Mouse (Mus musculus) erythroblast, embryonic 14.5 days (primary cell): ENCODE measurements around the gene Ear2. TPM values are rescaled to one million over a fixed set of nuclear protein-coding genes. Genes with fewer than 3 reads are reported as not detected.
"Not testable (repeated sequence)": the region's sequence is repeated elsewhere in the genome, so short reads cannot be mapped to it uniquely, and the experiment has no call there.

Experiments used
- H3K27me3 ChIP-seq: 2 replicates; pipeline ENCODE4 v1.6.1; 2012; ENCODE audit warnings: inconsistent platforms; ENCODE audit not compliant: control insufficient read depth
- H3K36me3 ChIP-seq: 2 replicates; pipeline ENCODE4 v1.6.1; 2012; ENCODE audit warnings: mild to moderate bottlenecking, inconsistent platforms; ENCODE audit not compliant: control insufficient read depth
- H3K4me1 ChIP-seq: 2 replicates; pipeline ENCODE4 v1.6.1; 2012; ENCODE audit warnings: inconsistent platforms; ENCODE audit not compliant: control insufficient read depth
- H3K4me3 ChIP-seq: replicated peaks from 2 replicates; pipeline ENCODE3; 2012; ENCODE audit warnings: moderate library complexity, mild to moderate bottlenecking, inconsistent platforms
- H3K9me3 ChIP-seq: 2 replicates; pipeline ENCODE4 v1.6.1; 2012; ENCODE audit warnings: low read length, inconsistent platforms, mixed read lengths; ENCODE audit not compliant: control insufficient read depth
- GATA1 ChIP-seq: IDR thresholded peaks from 2 replicates; pipeline ENCODE4 v1.6.1; 2012; ENCODE audit warnings: low read length, inconsistent platforms, mixed read lengths
- TAL1 ChIP-seq: IDR thresholded peaks from 3 replicates; pipeline ENCODE4 v1.6.1; 2012; ENCODE audit warnings: low read length, inconsistent platforms, mixed read lengths
- polyA plus RNA-seq: library from polyadenylated mRNA; stranded (reverse); fragments of >175 nt; gene quantifications from 2 replicates; pipeline ENCODE4 v1.2.3, GENCODE M21; 2012

Gene Ear2
- not detected in 2 replicates for polyA plus RNA-seq

DNA sequence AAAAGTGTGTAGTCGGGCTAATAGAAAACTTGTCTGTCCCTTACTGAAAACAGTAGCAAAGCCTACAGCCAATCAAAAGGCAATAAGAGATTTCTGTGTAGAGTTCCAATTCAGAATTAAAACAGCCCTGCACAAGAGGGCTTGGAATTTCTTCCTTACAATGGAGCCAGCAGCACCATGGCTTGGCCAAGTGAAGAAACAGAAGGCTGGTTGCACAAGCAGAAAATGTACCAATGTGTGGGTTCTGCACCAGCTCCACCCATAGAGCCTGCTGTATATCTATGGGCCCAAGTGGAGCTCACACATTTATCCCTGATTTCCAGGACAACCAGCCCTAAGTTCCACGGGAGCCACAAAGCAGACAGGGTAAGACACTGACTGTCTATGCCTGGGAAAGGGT lies at the start of gene Ear2:
TSS of gene Ear2 (plus strand) at position 301 of the 400 bp plus-strand sequence.
- not testable (repeated sequence) for H3K36me3 ChIP-seq, H3K4me3 ChIP-seq, H3K4me1 ChIP-seq, H3K9me3 ChIP-seq, H3K27me3 ChIP-seq

DNA sequence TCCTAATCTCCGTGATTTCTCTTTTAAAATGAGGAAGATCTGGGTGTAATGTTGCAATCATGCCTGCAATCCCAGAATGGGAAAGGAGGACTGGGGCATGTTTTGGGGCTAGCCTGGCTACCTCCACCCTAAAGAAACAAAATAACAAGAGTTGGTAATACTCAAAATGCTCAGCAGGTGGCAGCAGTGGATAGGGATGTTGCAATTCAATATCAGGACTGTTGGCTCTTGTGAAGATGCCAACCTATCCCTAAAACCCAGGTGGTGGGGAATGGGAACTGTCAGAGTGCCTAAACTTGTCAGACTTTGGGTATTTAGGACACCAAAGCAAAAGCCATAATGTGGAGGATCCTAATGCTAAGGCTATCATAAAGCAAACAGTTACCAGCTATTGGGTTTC lies 34.6 kb upstream of the Ear2 start:
- not testable (repeated sequence) for H3K9me3 ChIP-seq, H3K36me3 ChIP-seq, H3K4me3 ChIP-seq, H3K4me1 ChIP-seq, H3K27me3 ChIP-seq

DNA sequence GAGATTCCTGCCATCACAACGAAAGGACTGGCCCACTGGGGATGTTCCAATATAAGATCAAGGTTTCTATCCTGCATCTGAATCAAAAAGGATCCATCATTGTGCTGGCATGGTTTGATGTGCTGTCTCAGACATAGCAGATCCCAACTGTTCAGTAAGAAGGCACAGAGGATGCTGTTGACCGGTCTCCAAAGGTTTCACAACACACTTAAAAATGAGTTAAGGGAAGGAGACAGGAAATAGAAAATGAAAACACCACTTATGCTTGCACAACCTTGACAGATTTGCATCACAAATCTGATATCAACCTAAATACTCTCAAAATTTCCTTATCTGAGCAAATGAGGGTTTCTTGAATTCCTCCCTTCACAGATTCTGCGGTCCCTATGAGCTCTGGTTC lies 31.9 kb upstream of the Ear2 start:
- not testable (repeated sequence) for H3K9me3 ChIP-seq

DNA sequence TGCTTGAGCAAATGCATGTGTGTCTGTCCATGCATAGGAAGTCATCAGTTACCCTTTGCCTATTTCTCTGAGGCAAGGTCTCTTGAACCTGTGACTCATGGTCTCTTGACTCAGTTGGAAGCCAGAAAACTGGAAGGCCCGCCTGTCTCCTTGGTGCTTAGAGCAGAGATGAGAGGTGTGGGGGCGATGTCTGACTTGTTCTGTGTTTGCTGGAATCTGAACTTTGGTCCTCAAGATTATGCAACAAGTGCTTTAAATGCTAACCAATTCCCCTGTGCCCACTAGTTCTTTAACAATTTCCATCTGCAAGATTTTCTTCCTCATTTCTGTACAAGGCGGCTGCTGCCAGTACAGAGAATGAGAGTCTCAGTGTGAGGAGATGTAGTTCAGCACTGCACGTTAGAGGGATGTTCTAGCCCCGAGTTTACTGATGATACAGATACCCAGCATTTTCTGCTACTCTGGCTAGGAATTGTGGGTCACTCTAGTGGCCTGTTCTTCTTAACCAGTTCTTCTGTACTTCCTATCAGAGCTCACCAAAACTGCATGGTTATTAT lies 24.6 kb upstream of the Ear2 start:
- not testable (repeated sequence) for H3K27me3 ChIP-seq, H3K4me1 ChIP-seq, H3K36me3 ChIP-seq, H3K4me3 ChIP-seq, H3K9me3 ChIP-seq

More for the DNA sequence above, 31.9 kb upstream of the Ear2 start:
- H3K36me3 ChIP-seq, H3K4me3 ChIP-seq, H3K4me1 ChIP-seq, H3K27me3 ChIP-seq: not testable (repeated sequence)

DNA sequence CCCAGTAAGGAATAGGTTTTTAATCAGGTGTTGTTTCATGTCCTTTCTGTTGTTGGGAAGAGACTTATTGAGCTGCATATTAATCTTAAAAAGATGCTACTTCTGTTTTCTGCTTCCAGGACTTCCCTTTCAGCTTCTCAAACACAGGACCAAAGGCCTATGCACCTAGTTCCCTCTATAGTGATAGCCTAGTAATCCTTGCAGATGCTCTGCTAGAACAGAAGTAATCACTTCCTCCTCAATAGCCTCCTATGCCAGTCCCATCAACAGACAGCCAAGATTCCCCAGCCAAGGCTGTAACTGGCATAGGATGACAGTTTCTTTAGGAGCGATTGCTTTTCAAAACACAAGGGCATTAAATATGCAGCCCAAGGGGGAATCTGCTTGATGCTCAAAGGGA lies 15.9 kb upstream of the Ear2 start:
- not testable (repeated sequence) for H3K9me3 ChIP-seq, H3K36me3 ChIP-seq, H3K4me1 ChIP-seq, H3K4me3 ChIP-seq, H3K27me3 ChIP-seq

DNA sequence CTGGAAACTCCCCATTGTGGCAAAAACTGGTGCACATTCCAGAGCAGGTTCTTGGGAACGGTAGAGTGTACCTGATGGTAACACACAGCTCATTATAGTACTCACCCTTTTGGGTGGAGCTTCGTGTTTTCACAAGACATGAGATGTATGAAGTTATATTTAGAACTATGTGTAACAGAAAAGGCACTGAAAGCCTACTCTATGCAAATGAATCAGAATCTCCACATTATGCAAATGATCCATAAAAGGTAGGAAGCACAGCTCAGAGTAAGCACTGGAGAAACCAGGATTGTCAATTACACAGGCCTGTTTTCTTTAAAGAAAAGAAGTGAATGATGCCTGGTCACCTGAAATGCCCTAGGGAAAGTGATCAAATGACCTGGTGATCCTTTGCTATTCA lies 14.9 kb upstream of the Ear2 start:
- H3K36me3 ChIP-seq, H3K4me3 ChIP-seq, H3K27me3 ChIP-seq, H3K9me3 ChIP-seq, H3K4me1 ChIP-seq: not testable (repeated sequence)

DNA sequence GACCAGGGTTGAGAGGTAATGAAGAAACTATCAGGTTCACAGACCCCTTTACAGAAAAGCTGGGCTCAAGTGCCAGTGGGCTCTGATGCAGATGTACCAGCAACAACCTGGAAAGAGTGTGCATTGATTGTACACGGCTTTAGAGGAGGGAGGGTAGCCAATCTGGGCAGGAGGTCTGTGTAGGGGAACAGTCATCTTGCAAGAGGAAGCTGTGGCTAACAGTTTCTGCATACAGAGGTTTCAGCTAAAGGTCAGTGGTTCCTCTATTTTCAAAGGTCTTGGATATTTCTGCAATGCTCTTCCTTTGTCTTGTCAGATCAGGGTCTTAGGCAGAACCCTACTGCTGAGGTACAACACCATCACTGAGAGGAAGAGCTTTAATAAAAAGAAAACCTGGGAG lies 10.9 kb upstream of the Ear2 start:
- not testable (repeated sequence) for H3K36me3 ChIP-seq, H3K4me1 ChIP-seq, H3K4me3 ChIP-seq

DNA sequence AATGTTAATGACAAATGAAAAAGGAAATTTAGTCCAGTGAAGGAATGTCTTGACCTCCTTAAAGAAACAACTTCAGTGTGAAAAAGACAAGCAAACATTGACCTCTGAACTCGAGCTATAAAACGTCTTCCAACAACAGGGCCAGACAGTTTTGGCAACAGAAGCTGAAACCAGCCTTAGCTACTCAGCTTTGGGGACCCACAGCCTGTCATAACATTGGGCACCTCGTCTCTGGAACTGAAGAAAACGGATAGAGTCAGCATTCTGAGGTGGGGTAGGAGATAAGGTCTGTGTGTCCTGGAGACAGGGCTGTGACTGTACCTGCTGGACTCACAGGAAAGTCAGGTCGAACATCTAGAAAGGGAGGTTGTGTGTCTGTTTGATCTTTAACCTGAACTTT lies 8.0 kb upstream of the Ear2 start:
- H3K36me3 ChIP-seq, H3K27me3 ChIP-seq, H3K4me1 ChIP-seq, H3K4me3 ChIP-seq, H3K9me3 ChIP-seq: not testable (repeated sequence)

More for the DNA sequence above, 10.9 kb upstream of the Ear2 start:
- H3K9me3 ChIP-seq, H3K27me3 ChIP-seq: not testable (repeated sequence)

DNA sequence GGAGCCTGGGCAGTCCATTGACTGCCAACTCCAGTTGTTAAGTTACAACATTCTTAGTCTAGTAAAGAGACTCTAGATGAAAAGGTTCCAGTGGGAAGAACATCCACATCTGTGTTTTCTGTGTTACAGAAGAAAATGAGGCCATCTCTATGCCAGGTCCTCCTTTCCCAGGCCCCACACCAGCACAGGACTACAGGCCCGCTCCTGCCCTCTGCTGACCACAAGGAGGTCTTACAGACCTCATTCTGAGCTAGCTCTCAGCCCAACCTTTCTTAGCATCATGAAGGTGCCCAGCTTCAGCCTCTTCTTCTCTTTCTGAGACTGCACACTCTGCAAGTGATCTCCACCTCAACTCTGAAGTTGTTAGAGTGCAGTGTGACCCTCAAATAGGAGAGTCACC lies 2.4 kb upstream of the Ear2 start:
- H3K9me3 ChIP-seq, H3K36me3 ChIP-seq, H3K4me3 ChIP-seq, H3K4me1 ChIP-seq, H3K27me3 ChIP-seq: not testable (repeated sequence)

DNA sequence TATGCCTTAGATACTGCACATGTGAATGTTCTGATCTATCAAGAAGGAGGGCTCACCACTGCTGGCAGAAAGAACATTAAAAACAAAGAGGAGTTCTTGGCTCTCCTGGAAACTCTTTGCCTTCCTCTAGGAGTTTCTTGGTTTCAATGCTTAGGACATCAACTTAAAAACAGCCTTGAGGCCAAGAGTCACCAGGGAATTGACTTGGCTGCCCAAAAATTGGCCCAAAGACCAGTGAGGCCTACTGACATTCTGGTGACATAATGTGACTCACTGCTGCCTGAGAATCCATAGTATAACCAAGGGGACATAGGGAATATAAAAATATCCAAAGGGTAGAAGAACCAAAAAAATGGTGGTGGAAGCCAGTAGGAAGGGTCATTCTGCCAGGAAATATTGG lies 8.5 kb downstream of the Ear2 start:
- no peak overlapping the region for H3K4me3 ChIP-seq
- no peak for TF ChIP-seq GATA1
- TF ChIP-seq TAL1 = no peak
- no peaks in the 10 kb centered on the region for H3K4me1 ChIP-seq
- H3K36me3 ChIP-seq = no peaks in the 10 kb centered on the region
- no peaks in the 10 kb centered on the region for H3K9me3 ChIP-seq
- no peaks in the 10 kb centered on the region for H3K27me3 ChIP-seq

DNA sequence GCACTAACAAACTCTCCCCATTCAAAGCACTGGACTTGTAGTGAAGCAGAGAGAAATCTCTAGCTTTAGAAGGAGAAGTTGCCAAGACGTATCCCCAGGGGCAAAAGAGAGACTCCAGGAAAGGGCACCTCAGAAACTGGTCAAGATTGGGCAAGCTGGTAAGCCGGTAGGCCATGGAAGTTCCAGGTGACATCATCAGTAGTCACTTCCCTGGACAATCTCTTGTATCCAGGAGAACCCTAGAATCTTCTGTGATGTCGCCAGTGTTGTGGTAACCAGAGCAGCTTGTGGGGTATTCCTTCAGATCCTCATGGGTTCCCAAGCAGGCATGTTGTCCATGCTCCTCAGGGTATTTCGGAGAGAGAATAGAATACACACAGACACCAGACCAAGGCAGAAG lies 21.1 kb downstream of the Ear2 start, which contains the start of gene Gm3327:
TSS of gene Gm3327 (plus strand) at position 301 of the 400 bp plus-strand sequence.
- not testable (repeated sequence) for H3K36me3 ChIP-seq, H3K27me3 ChIP-seq, H3K4me1 ChIP-seq, H3K9me3 ChIP-seq, H3K4me3 ChIP-seq

Other genes starting within 250 kb of the Ear2 start
- gene Ear1, start 227.1 kb upstream of the Ear2 start, polyA plus RNA-seq = not detected in 2 replicates
- not detected in 2 replicates for gene Ear10, start 179.1 kb upstream of the Ear2 start, polyA plus RNA-seq
- not detected in 2 replicates for gene Gm8113, start 177.3 kb upstream of the Ear2 start, polyA plus RNA-seq
- gene Ang5, start 145.6 kb upstream of the Ear2 start, polyA plus RNA-seq = not detected in 2 replicates
- gene Ang6, start 100.4 kb upstream of the Ear2 start, polyA plus RNA-seq = not detected in 2 replicates
- gene Gm3327, start 21.2 kb downstream of the Ear2 start, polyA plus RNA-seq = not detected in 2 replicates
- gene Gm8212, start 95.0 kb downstream of the Ear2 start, polyA plus RNA-seq = not detected in 2 replicates
- gene 4930503E14Rik, start 110.6 kb downstream of the Ear2 start, polyA plus RNA-seq = not detected in 2 replicates
- gene Gm8220, start 182.9 kb downstream of the Ear2 start, polyA plus RNA-seq = not detected in 2 replicates
- gene Gm5930, start 235.9 kb downstream of the Ear2 start, polyA plus RNA-seq = not detected in 2 replicates